Mouse (Mus musculus) kidney, embryonic 16.5 days (tissue): ENCODE measurements at regions not wholly inside any gene's neighbourhood (a gene's known extent, or its start where the extent isn't known, plus 50 kb on each side); places are given as distances from the start of the nearest gene placed in this dataset.
A peak's percentile ranks its signal among the peaks of the same experiment; 100 is the strongest.

Source experiments
- ATAC-seq: fragments of 200-750 bp; cut with Nextera tagmentation; 2 replicates; pipeline ENCODE4 v1.8.0; 2017; ENCODE audit warnings: moderate TSS enrichment; ENCODE audit not compliant: low FRiP score, low TSS enrichment
- H3K27ac ChIP-seq: fragments of 300-500 bp; sonication (generic); 2 replicates; pipeline ENCODE4 v1.5.1; 2014; ENCODE audit warnings: low read length
- H3K27me3 ChIP-seq: fragments of 300-500 bp; sonication (generic); 2 replicates; pipeline ENCODE4 v1.6.1; 2014; ENCODE audit warnings: low read length, control low read depth, mixed read lengths; ENCODE audit not compliant: insufficient read depth
- H3K36me3 ChIP-seq: fragments of 300-500 bp; sonication (generic); 2 replicates; pipeline ENCODE4 v1.6.1; 2014; ENCODE audit warnings: low read length, control low read depth, mixed read lengths; ENCODE audit not compliant: insufficient read depth
- H3K4me1 ChIP-seq: fragments of 300-500 bp; sonication (generic); 2 replicates; pipeline ENCODE4 v1.6.1; 2014; ENCODE audit warnings: low read length, control low read depth, mixed read lengths; ENCODE audit not compliant: insufficient read depth
- H3K4me2 ChIP-seq: fragments of 300-500 bp; sonication (generic); replicated peaks from 2 replicates; pipeline ENCODE4 v1.6.1; 2014; ENCODE audit warnings: low read depth, low read length
- H3K4me3 ChIP-seq: fragments of 300-500 bp; sonication (generic); 2 replicates; pipeline ENCODE4 v1.5.1; 2014; ENCODE audit warnings: mild to moderate bottlenecking, low read length
- H3K9ac ChIP-seq: fragments of 300-500 bp; sonication (generic); replicated peaks from 2 replicates; pipeline ENCODE4 v1.6.1; 2014; ENCODE audit warnings: low read length
- H3K9me3 ChIP-seq: fragments of 300-500 bp; sonication (generic); 2 replicates; pipeline ENCODE4 v1.6.1; 2016; ENCODE audit warnings: low read length, control low read depth
- WGBS: fragments of 180-500 bp; shearing (Covaris S2); extraction: QIAGEN DNeasy Blood & Tissue Kit; methylation state at CpG from one replicate; pipeline ENCODE4 v1.1.7; 2014; 5-methylcytosine and 5-hydroxymethylcytosine counted together

GRCm38 (mm10) chr7:111420698-111421097 lies 337.9 kb upstream of the Eif4g2 start:
- no peak overlapping the region for H3K4me3 ChIP-seq
- no peak overlapping the region for H3K4me2 ChIP-seq
- H3K4me1 ChIP-seq, result no peaks in the 10 kb centered on the region
- H3K27ac ChIP-seq, result no peak overlapping the region
- no peak for ATAC-seq
- no peaks in the 10 kb centered on the region for H3K27me3 ChIP-seq
- H3K36me3 ChIP-seq, result no peaks in the 10 kb centered on the region
- H3K9ac ChIP-seq, result no peak overlapping the region
- H3K9me3 ChIP-seq, result no peaks in the 10 kb centered on the region
- WGBS, result 68% methylated on average over 3 of the region's 3 CpGs

GRCm38 (mm10) chr7:111417735-111418134 lies 334.9 kb upstream of the Eif4g2 start:
- Histone ChIP-seq H3K4me2 (no peak overlapping the region), H3K27ac (no peak overlapping the region), H3K9ac (no peak overlapping the region), H3K4me1 (no peaks in the 10 kb centered on the region), H3K36me3 (no peaks in the 10 kb centered on the region), H3K27me3 (no peaks in the 10 kb centered on the region), H3K4me3 (no peak overlapping the region), H3K9me3 (no peaks in the 10 kb centered on the region)
- 50% methylated on average over 3 of the region's 3 CpGs for WGBS
- no peak for ATAC-seq

- Histone ChIP-seq H3K27me3 (no peaks in the 10 kb centered on the region), H3K4me2 (no peak overlapping the region), H3K27ac (no peak overlapping the region), H3K9ac (no peak overlapping the region), H3K4me3 (no peak overlapping the region), H3K4me1 (no peaks in the 10 kb centered on the region), H3K9me3 (no peaks in the 10 kb centered on the region), H3K36me3 (no peaks in the 10 kb centered on the region)
- 87% methylated on average over 6 of the region's 6 CpGs for WGBS
- no peak for ATAC-seq
Observed at GRCm38 (mm10) chr7:111416061-111416460, 333.2 kb upstream of the Eif4g2 start.

DNA sequence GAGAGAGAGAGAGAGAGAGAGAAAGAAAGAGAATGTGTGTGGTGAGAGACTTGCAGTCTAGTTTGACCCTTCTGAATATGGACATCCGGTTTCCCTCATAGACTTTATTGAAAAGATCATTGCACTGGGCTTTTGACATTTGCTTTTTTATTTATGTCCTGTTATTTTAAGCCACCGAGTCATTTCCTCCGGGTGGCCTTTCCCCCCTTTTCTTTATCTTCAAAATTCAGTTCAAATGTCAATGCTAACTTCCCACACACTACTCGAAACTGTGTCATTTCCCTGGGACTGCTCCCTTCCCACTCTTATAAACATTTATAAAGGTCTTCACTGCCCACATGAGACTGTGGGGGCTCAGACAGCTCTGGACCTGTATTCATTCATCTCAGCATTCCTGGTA lies 330.9 kb upstream of the Eif4g2 start:
- Histone ChIP-seq H3K9ac (no peak overlapping the region), H3K4me3 (no peak overlapping the region), H3K27ac (0 out of 2 replicates have a peak overlapping the region, but pooled peaks have one; percentile 49), H3K9me3 (no peaks in the 10 kb centered on the region), H3K36me3 (no peaks in the 10 kb centered on the region), H3K27me3 (no peaks in the 10 kb centered on the region), H3K4me1 (no peaks in the 10 kb centered on the region), H3K4me2 (no peak overlapping the region)
- no peak for ATAC-seq
- 32% methylated on average over 4 of the region's 4 CpGs for WGBS

- Histone ChIP-seq H3K9me3 (no peaks in the 10 kb centered on the region), H3K4me3 (no peak overlapping the region), H3K27me3 (no peaks in the 10 kb centered on the region), H3K36me3 (no peaks in the 10 kb centered on the region), H3K9ac (no peak overlapping the region), H3K27ac (peak overlapping the region; percentile 49; the same call in 1 of the 2 replicates), H3K4me1 (no peaks in the 10 kb centered on the region), H3K4me2 (no peak overlapping the region)
- no peak for ATAC-seq
- WGBS, result 81% methylated on average over 2 of the region's 2 CpGs
Observed at GRCm38 (mm10) chr7:111412957-111413356, 330.1 kb upstream of the Eif4g2 start.

DNA sequence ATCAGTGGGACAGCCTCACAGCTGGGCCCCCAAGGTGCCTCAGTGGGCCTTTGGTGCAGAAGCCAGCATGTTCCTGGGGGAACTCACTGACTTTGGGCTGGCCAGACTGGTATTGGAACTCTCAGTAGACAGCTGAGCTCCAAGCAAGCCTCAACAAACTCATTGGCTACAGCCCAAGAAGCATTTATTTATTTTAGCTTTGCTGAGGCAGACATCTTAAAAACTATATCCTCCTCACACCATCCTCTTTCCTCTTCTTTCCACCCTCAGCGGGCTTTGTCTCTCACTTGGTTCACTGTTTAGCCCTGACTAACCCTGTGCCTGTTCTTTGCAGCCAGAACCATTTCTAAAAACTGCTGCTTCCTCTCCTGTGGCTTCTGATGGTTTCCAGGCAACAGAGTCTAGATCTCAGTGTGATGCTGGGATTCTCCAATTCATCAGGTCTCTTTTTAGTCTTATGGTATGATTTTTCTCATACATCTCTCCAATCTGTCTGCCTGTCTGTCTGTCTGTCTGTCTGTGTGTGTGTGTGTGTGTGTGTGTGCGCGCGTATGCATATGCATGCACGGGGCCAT lies 328.6 kb upstream of the Eif4g2 start:
- Histone ChIP-seq H3K4me1 (no peaks in the 10 kb centered on the region), H3K4me2 (no peak overlapping the region), H3K36me3 (no peaks in the 10 kb centered on the region), H3K4me3 (no peak overlapping the region), H3K9ac (no peak overlapping the region), H3K27me3 (no peaks in the 10 kb centered on the region), H3K9me3 (no peaks in the 10 kb centered on the region), H3K27ac (no peak overlapping the region)
- 80% methylated on average over 5 of the region's 5 CpGs for WGBS
- no peak for ATAC-seq

DNA sequence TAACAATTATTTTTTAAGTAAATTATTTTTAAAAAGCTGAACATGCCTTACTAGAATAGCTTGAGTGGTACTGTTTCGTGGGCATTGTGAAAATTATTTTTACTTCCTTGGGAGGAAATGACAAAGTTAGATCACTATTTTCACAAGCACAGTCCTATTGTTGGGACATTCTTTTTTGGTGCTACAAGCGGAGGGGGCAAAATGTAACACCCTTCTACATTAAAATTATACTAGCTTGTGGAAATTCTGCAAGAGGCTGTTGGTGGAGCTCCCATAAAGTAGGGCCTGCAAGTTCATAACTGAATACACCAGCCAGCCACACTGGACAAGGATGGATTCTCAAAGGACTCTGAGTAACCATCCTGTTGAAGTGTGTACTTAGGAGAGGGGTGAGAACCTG lies 313.1 kb upstream of the Eif4g2 start:
- Histone ChIP-seq H3K27ac (no peak overlapping the region), H3K9ac (no peak overlapping the region), H3K36me3 (no peaks in the 10 kb centered on the region), H3K4me1 (no peaks in the 10 kb centered on the region), H3K9me3 (no peaks in the 10 kb centered on the region), H3K27me3 (no peaks in the 10 kb centered on the region), H3K4me3 (no peak overlapping the region), H3K4me2 (no peak overlapping the region)
- 81% methylated on average over 2 of the region's 2 CpGs for WGBS
- ATAC-seq, result no peak

GRCm38 (mm10) chr7:111395111-111395510 lies 312.3 kb upstream of the Eif4g2 start:
- Histone ChIP-seq H3K27me3 (no peaks in the 10 kb centered on the region), H3K9ac (no peak overlapping the region), H3K27ac (no peak overlapping the region), H3K9me3 (no peaks in the 10 kb centered on the region), H3K4me3 (no peak overlapping the region), H3K36me3 (no peaks in the 10 kb centered on the region), H3K4me2 (no peak overlapping the region), H3K4me1 (no peaks in the 10 kb centered on the region)
- no peak for ATAC-seq
- WGBS, result 79% methylated on average over 6 of the region's 6 CpGs

DNA sequence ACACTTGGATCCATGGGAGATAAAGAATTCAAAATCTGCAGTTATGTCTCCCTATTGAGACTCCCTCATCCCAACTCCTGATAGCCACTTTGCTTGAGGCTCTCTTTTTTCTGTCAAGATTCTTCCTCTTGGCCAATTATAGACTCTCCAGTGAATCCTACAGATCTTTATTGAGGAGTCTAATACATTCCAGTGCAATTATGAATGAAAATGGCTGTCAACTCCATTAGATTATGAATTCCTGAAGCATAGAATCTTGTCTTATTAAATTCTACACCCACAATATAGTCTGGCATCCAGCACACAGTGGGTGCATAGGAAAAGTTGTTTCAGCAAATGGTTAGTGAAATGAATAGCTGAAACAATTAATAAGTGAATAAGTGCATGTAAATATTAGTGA lies 311.0 kb upstream of the Eif4g2 start:
- no peak for ATAC-seq
- no peaks in the 10 kb centered on the region for H3K36me3 ChIP-seq
- no peaks in the 10 kb centered on the region for H3K9me3 ChIP-seq

GRCm38 (mm10) chr7:111389690-111390089 lies 306.9 kb upstream of the Eif4g2 start:
- Histone ChIP-seq H3K27ac (no peak overlapping the region), H3K36me3 (no peaks in the 10 kb centered on the region), H3K9ac (no peak overlapping the region), H3K4me3 (no peak overlapping the region), H3K4me2 (no peak overlapping the region), H3K4me1 (no peaks in the 10 kb centered on the region), H3K27me3 (no peaks in the 10 kb centered on the region), H3K9me3 (no peaks in the 10 kb centered on the region)
- no peak for ATAC-seq

More for the DNA sequence above, 311.0 kb upstream of the Eif4g2 start:
- Histone ChIP-seq H3K27me3 (no peaks in the 10 kb centered on the region), H3K9ac (no peak overlapping the region), H3K4me1 (no peaks in the 10 kb centered on the region), H3K27ac (no peak overlapping the region), H3K4me2 (no peak overlapping the region), H3K4me3 (no peak overlapping the region)
